Mouse (Mus musculus) hindbrain, embryonic 16.5 days (tissue): ENCODE measurements at regions not wholly inside any gene's neighbourhood (a gene's known extent, or its start where the extent isn't known, plus 50 kb on each side); places are given as distances from the start of the nearest gene placed in this dataset.

Source experiments
- ATAC-seq: fragments of 200-750 bp; cut with Nextera tagmentation; 2 replicates; pipeline ENCODE4 v1.8.0; 2017; ENCODE audit warnings: moderate TSS enrichment, moderate library complexity
- H3K27ac ChIP-seq: fragments of 300-500 bp; sonication (generic); 2 replicates; pipeline ENCODE4 v1.5.1; 2014; ENCODE audit warnings: low read depth, mild to moderate bottlenecking, control low read depth, low read length, moderate library complexity
- H3K27me3 ChIP-seq: fragments of 300-500 bp; sonication (generic); replicated peaks from 2 replicates; pipeline ENCODE4 v1.6.1; 2014; ENCODE audit warnings: low read length; ENCODE audit not compliant: control insufficient read depth, insufficient read depth
- H3K36me3 ChIP-seq: fragments of 300-500 bp; sonication (generic); 2 replicates; pipeline ENCODE4 v1.6.1; 2014; ENCODE audit warnings: mild to moderate bottlenecking, low read length, moderate library complexity, mixed read lengths; ENCODE audit not compliant: control insufficient read depth, insufficient read depth
- H3K4me1 ChIP-seq: fragments of 300-500 bp; sonication (generic); 2 replicates; pipeline ENCODE4 v1.6.1; 2014; ENCODE audit warnings: low read depth, low read length; ENCODE audit not compliant: control insufficient read depth, insufficient read depth
- H3K4me2 ChIP-seq: fragments of 300-500 bp; sonication (generic); 2 replicates; pipeline ENCODE4 v1.6.1; 2014; ENCODE audit warnings: mild to moderate bottlenecking, low read length, control low read depth, moderate library complexity
- H3K4me3 ChIP-seq: fragments of 300-500 bp; sonication (generic); 2 replicates; pipeline ENCODE4 v1.5.1; 2014; ENCODE audit warnings: mild to moderate bottlenecking, low read length, control low read depth, moderate library complexity
- H3K9ac ChIP-seq: fragments of 300-500 bp; sonication (generic); 2 replicates; pipeline ENCODE4 v1.6.1; 2014; ENCODE audit warnings: low read depth, mild to moderate bottlenecking, control low read depth, low read length, moderate library complexity
- H3K9me3 ChIP-seq: fragments of 300-500 bp; sonication (generic); 2 replicates; pipeline ENCODE4 v1.6.1; 2014; ENCODE audit warnings: mild to moderate bottlenecking, low read length, moderate library complexity; ENCODE audit not compliant: control insufficient read depth
- WGBS: fragments of 180-500 bp; shearing (Covaris S2); extraction: QIAGEN DNeasy Blood & Tissue Kit; methylation state at CpG from one replicate; pipeline ENCODE4 v1.1.7; 2014; 5-methylcytosine and 5-hydroxymethylcytosine counted together

DNA sequence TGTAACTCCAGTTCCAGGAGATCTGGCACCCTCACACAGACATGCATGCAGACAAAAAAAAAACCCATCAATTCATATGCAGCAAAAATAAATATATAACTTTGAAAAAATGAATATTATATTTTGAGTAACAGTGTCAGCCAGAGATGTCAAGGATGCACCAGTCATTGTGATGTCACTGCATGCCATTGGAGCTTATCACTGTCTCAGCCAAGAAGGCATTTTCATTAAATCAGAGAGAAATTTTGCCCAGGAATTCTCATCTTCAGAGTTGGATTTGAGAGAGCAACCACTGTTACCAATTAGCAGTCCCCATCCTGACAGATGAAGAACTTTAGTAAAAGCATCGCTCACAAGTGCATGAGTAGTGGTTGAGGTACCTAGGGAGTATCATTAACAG lies 79.0 kb upstream of the Lpar1 start:
- no peak overlapping the region for H3K9ac ChIP-seq
- H3K9me3 ChIP-seq = no peaks in the 10 kb centered on the region
- H3K4me3 ChIP-seq = no peak overlapping the region
- H3K36me3 ChIP-seq = no peaks in the 10 kb centered on the region
- no peaks in the 10 kb centered on the region for H3K4me1 ChIP-seq
- H3K27ac ChIP-seq = no peak overlapping the region
- ATAC-seq = no peak
- H3K4me2 ChIP-seq = no peak overlapping the region
- WGBS = 89% methylated on average over 1 of the region's 1 CpGs
- no peaks in the 10 kb centered on the region for H3K27me3 ChIP-seq

- no peak overlapping the region for H3K4me3 ChIP-seq
- no peaks in the 10 kb centered on the region for H3K9me3 ChIP-seq
- WGBS = 79% methylated on average over 4 of the region's 4 CpGs
Measured at GRCm38 (mm10) chr4:58631415-58631814, 77.7 kb upstream of the Lpar1 start.

GRCm38 (mm10) chr4:58627021-58627420 lies 73.3 kb upstream of the Lpar1 start:
- Histone ChIP-seq H3K9me3 (no peaks in the 10 kb centered on the region), H3K4me3 (no peak overlapping the region), H3K36me3 (no peaks in the 10 kb centered on the region), H3K27ac (no peak overlapping the region), H3K27me3 (no peaks in the 10 kb centered on the region), H3K9ac (no peak overlapping the region), H3K4me2 (no peak overlapping the region), H3K4me1 (no peaks in the 10 kb centered on the region)
- WGBS = 67% methylated on average over 7 of the region's 7 CpGs
- ATAC-seq = no peak

More at GRCm38 (mm10) chr4:58631415-58631814, 77.7 kb upstream of the Lpar1 start:
- H3K27ac ChIP-seq = no peak overlapping the region
- H3K27me3 ChIP-seq = no peaks in the 10 kb centered on the region
- no peak overlapping the region for H3K9ac ChIP-seq
- no peak for ATAC-seq
- no peaks in the 10 kb centered on the region for H3K36me3 ChIP-seq
- H3K4me1 ChIP-seq = no peaks in the 10 kb centered on the region
- no peak overlapping the region for H3K4me2 ChIP-seq

- WGBS = 76% methylated on average over 3 of the region's 3 CpGs
- Histone ChIP-seq H3K4me2 (no peak overlapping the region), H3K4me3 (no peak overlapping the region), H3K27me3 (no peaks in the 10 kb centered on the region), H3K9me3 (no peaks in the 10 kb centered on the region), H3K36me3 (no peaks in the 10 kb centered on the region), H3K27ac (no peak overlapping the region), H3K9ac (no peak overlapping the region), H3K4me1 (no peaks in the 10 kb centered on the region)
- ATAC-seq = no peak
Measured at GRCm38 (mm10) chr4:58624059-58624458, 70.4 kb upstream of the Lpar1 start.

GRCm38 (mm10) chr4:58620641-58621040 lies 66.9 kb upstream of the Lpar1 start:
- Histone ChIP-seq H3K36me3 (no peaks in the 10 kb centered on the region), H3K9ac (no peak overlapping the region), H3K4me1 (no peaks in the 10 kb centered on the region), H3K27ac (no peak overlapping the region), H3K4me2 (no peak overlapping the region), H3K9me3 (no peaks in the 10 kb centered on the region), H3K4me3 (no peak overlapping the region), H3K27me3 (no peaks in the 10 kb centered on the region)
- 86% methylated on average over 3 of the region's 3 CpGs for WGBS
- ATAC-seq = no peak

- no peak for ATAC-seq
- H3K36me3 ChIP-seq = no peaks in the 10 kb centered on the region
- H3K9me3 ChIP-seq = no peaks in the 10 kb centered on the region
- no peak overlapping the region for H3K27ac ChIP-seq
- H3K4me3 ChIP-seq = no peak overlapping the region
- no peaks in the 10 kb centered on the region for H3K4me1 ChIP-seq
- no peak overlapping the region for H3K4me2 ChIP-seq
- H3K27me3 ChIP-seq = no peaks in the 10 kb centered on the region
- no peak overlapping the region for H3K9ac ChIP-seq
- 89% methylated on average over 3 of the region's 3 CpGs for WGBS
Measured at GRCm38 (mm10) chr4:58617261-58617660, 63.6 kb upstream of the Lpar1 start.

GRCm38 (mm10) chr4:58613536-58613935 lies 59.8 kb upstream of the Lpar1 start:
- 78% methylated on average over 6 of the region's 6 CpGs for WGBS
- no peak overlapping the region for H3K4me2 ChIP-seq
- no peak for ATAC-seq

DNA sequence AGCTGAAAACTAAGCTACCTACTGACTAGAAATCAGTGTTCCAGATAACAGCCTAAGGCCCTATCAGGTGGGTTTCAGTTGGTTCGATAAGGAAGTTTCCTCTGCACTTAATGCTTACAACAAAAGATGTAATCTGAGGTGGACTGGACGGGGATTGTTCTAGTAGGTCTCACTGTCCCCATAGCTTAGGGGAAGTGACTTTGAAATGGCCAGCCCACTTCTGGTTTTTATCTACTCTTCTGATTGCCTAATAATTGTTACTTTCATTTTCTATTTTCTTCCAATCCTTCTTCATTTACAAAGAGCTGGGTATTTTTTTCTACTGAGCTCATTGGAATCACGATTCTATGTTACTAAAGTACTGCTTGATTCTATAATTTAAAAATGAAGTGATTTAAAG lies 59.3 kb upstream of the Lpar1 start:
- Histone ChIP-seq H3K9ac (no peak overlapping the region), H3K9me3 (no peaks in the 10 kb centered on the region), H3K36me3 (no peaks in the 10 kb centered on the region), H3K4me1 (no peaks in the 10 kb centered on the region), H3K27ac (no peak overlapping the region), H3K4me2 (no peak overlapping the region), H3K27me3 (no peaks in the 10 kb centered on the region), H3K4me3 (no peak overlapping the region)
- WGBS = 83% methylated on average over 3 of the region's 3 CpGs
- ATAC-seq = no peak

More at GRCm38 (mm10) chr4:58613536-58613935, 59.8 kb upstream of the Lpar1 start:
- H3K36me3 ChIP-seq = no peaks in the 10 kb centered on the region
- no peaks in the 10 kb centered on the region for H3K4me1 ChIP-seq
- H3K9me3 ChIP-seq = no peaks in the 10 kb centered on the region
- H3K27me3 ChIP-seq = no peaks in the 10 kb centered on the region
- H3K4me3 ChIP-seq = no peak overlapping the region
- no peak overlapping the region for H3K27ac ChIP-seq
- no peak overlapping the region for H3K9ac ChIP-seq

DNA sequence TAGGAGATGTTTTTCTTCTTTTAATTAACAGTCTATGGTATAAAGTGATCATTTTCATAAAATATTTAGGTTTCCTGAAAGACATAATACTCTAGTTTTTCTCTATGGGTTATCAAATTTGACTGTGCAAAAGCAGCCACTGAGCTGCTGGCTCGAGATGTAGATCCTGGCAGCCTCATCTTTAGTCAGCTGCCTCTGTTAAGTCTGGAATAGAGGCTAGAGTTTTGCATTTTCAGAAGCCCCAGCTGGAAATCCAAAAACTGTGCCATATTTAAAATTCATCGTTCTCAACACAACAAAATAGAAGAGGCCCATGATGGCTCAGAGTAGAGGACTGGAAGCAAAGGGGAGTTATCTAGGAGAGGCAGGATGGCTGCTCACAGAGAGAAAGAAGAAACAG lies 53.8 kb upstream of the Lpar1 start:
- no peak overlapping the region for H3K4me3 ChIP-seq
- no peaks in the 10 kb centered on the region for H3K36me3 ChIP-seq
- H3K27ac ChIP-seq = no peak overlapping the region
- no peak for ATAC-seq
- no peaks in the 10 kb centered on the region for H3K27me3 ChIP-seq
- no peaks in the 10 kb centered on the region for H3K4me1 ChIP-seq
- no peak overlapping the region for H3K9ac ChIP-seq
- H3K9me3 ChIP-seq = no peaks in the 10 kb centered on the region
- WGBS = 86% methylated on average over 2 of the region's 2 CpGs
- no peak overlapping the region for H3K4me2 ChIP-seq

DNA sequence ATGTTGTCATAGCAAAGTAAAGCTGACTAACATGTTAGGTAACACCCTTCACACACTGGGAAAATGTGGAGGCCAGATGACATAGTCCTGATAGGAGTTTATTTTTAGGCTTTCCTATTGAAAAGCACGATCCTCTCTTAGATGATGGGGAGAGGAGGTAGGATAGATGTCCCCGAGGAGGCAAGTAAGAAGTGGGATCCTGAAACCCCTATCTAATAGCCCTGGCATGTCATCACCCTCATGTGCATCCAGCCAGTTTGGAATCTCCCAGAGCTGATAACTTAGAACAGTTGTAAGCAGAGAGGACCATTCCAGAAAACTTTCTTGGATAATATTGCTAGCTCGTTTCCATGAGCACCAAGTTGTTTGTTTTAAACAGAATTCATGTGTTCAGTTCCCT lies 52.2 kb upstream of the Lpar1 start:
- WGBS = 82% methylated on average over 3 of the region's 3 CpGs
- Histone ChIP-seq H3K9ac (no peak overlapping the region), H3K4me2 (no peak overlapping the region), H3K4me3 (no peak overlapping the region), H3K27me3 (no peaks in the 10 kb centered on the region), H3K36me3 (no peaks in the 10 kb centered on the region), H3K27ac (no peak overlapping the region), H3K9me3 (no peaks in the 10 kb centered on the region), H3K4me1 (no peaks in the 10 kb centered on the region)
- ATAC-seq = no peak
